Mouse (Mus musculus) lung, embryonic 15.5 days (tissue): ENCODE data around the gene Il12rb1. TPM values are rescaled to one million over a fixed set of nuclear protein-coding genes. Genes with fewer than 3 reads are reported as not detected.

Experiments used
- ATAC-seq: fragments of 200-750 bp; cut with Nextera tagmentation; 2 replicates; pipeline ENCODE4 v1.8.0; 2017; ENCODE audit warnings: moderate number of reproducible peaks, borderline replicate concordance; ENCODE audit not compliant: low FRiP score, low TSS enrichment; ENCODE audit errors: extremely low read depth
- H3K27ac ChIP-seq: fragments of 300-500 bp; sonication (generic); 2 replicates; pipeline ENCODE4 v1.5.1; 2015; ENCODE audit warnings: moderate library complexity, mild to moderate bottlenecking, inconsistent platforms
- H3K27me3 ChIP-seq: fragments of 300-500 bp; sonication (generic); 2 replicates; pipeline ENCODE4 v1.6.1; 2015; ENCODE audit warnings: inconsistent platforms
- H3K36me3 ChIP-seq: fragments of 300-500 bp; sonication (generic); 2 replicates; pipeline ENCODE4 v1.6.1; 2015; ENCODE audit warnings: inconsistent platforms
- H3K4me1 ChIP-seq: fragments of 300-500 bp; sonication (generic); 2 replicates; pipeline ENCODE4 v1.6.1; 2015; ENCODE audit warnings: inconsistent platforms
- H3K4me2 ChIP-seq: fragments of 300-500 bp; sonication (generic); 2 replicates; pipeline ENCODE4 v1.6.1; 2015; ENCODE audit warnings: inconsistent platforms, mild to moderate bottlenecking, moderate library complexity
- H3K4me3 ChIP-seq: fragments of 300-500 bp; sonication (generic); 2 replicates; pipeline ENCODE4 v1.5.1; 2015; ENCODE audit warnings: mild to moderate bottlenecking, inconsistent platforms
- H3K9ac ChIP-seq: fragments of 300-500 bp; sonication (generic); 2 replicates; pipeline ENCODE4 v1.6.1; 2015; ENCODE audit warnings: inconsistent platforms
- H3K9me3 ChIP-seq: fragments of 300-500 bp; sonication (generic); 2 replicates; pipeline ENCODE4 v1.6.1; 2016; ENCODE audit warnings: inconsistent platforms
- WGBS: fragments of 180-500 bp; shearing (Covaris S2); methylation state at CpG from one replicate; pipeline ENCODE4 v1.1.7; 2015; 5-methylcytosine and 5-hydroxymethylcytosine counted together
- polyA plus RNA-seq: library from polyadenylated mRNA; unstranded; fragments of >200 nt; fragmentation: Nextera tagmentation; extraction: Ambion mirVana; gene quantifications from 2 replicates; pipeline ENCODE4 v1.2.1, GENCODE M21; 2015

The Il12rb1 gene
- polyA plus RNA-seq, 1 experiment from 2014 or later: 0.27 TPM

DNA sequence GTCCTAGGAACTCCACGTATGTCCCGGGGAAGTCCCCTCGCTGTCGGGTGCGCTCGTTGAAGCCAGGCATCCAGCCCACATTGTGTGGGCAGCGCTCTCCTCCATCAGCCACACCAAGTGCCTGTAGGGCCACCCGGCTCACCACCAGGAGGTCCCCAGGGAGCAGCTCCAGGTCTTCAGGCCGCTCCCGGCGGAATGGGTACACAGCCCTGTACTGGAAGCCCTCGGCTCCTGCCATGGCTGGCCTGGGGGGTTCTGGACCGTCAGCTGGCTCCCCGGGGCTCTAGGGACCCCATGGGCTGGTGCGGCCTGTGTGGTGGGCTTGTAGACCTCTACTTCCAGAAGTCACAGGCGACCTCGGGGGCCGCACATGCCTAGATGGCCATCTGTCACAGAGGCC, 33.5 kb upstream of the Il12rb1 start:
- 92% methylated on average over 18 of the region's 18 CpGs for WGBS
- no peak overlapping the region for H3K4me3 ChIP-seq
- 0 out of 2 replicates have a peak overlapping the region, but pooled peaks have one; percentile 28 for H3K9ac ChIP-seq
- no peaks in the 10 kb centered on the region for H3K27me3 ChIP-seq
- peak overlapping the region; percentile 85; the same call in 1 of the 2 replicates for H3K4me2 ChIP-seq
- no peaks in the 10 kb centered on the region for H3K9me3 ChIP-seq
- H3K27ac ChIP-seq: peak overlapping the region; percentile 80
- no peak for ATAC-seq
- peaks cover 48% of the 10 kb centered on the region for H3K4me1 ChIP-seq
- peaks cover 40% of the 10 kb centered on the region for H3K36me3 ChIP-seq

DNA sequence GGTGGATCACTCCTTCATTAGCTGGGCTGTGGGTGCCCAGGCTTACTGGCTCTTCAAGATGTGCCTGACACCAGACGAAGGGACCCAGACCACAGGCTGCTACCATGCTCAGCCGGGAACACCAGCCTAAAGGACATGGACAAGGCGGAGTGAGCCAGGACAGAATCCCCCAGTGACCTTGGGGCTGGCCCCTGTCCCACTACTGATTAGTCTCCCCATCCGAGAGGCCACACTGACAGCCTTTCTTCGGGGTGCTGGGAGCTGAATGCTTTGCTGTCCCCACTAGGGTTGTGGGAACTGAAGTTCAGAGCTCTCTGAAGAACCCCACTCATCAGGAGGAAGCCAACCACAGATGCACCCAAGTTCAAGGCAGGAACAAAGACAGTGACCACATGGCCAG, 33.0 kb upstream of the Il12rb1 start:
- 87% methylated on average over 5 of the region's 5 CpGs for WGBS
- peak overlapping the region; percentile 84 for H3K4me3 ChIP-seq
- no peaks in the 10 kb centered on the region for H3K27me3 ChIP-seq
- no peak overlapping the region for H3K27ac ChIP-seq
- no peaks in the 10 kb centered on the region for H3K9me3 ChIP-seq
- H3K9ac ChIP-seq: peak overlapping the region; percentile 96
- H3K4me1 ChIP-seq: peaks cover 48% of the 10 kb centered on the region
- peaks cover 41% of the 10 kb centered on the region for H3K36me3 ChIP-seq
- peak overlapping the region; percentile 85 for H3K4me2 ChIP-seq
- no peak for ATAC-seq

DNA sequence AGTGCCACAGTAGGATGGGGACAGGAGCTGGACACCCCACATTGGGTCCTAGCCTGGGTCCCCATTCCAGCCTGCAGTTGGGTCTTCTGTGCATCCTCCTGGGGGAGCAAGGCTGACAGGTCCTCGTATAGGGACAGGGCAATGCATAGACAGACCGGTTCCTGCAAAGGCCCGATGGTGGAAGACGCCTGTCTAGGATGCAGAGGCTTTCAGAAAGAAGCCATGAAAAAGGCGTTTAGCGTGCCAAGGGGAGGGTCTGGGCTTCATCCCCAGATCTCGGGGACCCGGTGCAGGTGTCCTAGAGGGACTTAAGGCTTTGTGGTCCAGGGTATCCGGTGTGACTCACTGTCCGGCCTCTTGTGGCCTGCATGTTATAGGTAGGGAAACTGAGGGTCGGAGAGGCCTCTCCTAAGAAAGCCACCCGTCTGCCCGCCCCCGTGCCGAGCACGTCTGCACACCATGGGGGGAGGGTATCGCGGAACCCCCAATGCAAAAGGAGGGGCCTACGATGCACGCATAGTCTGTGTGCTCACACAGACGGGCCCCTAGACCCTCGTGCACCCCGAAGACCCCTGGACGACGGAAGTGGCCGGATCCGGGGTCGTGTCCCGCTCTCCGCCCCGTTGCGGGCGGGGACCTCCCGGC, 32.3 kb upstream of the Il12rb1 start:
- Histone ChIP-seq H3K4me1 (peaks cover 48% of the 10 kb centered on the region), H3K9me3 (no peaks in the 10 kb centered on the region), H3K36me3 (peaks cover 40% of the 10 kb centered on the region), H3K27ac (peak overlapping the region; percentile 99), H3K9ac (peak overlapping the region; percentile 96), H3K4me2 (peak overlapping the region; percentile 85), H3K27me3 (no peaks in the 10 kb centered on the region), H3K4me3 (peak overlapping the region; percentile 84)
- WGBS: 2% methylated on average over 34 of the region's 34 CpGs
- ATAC-seq: peak; percentile 5

DNA sequence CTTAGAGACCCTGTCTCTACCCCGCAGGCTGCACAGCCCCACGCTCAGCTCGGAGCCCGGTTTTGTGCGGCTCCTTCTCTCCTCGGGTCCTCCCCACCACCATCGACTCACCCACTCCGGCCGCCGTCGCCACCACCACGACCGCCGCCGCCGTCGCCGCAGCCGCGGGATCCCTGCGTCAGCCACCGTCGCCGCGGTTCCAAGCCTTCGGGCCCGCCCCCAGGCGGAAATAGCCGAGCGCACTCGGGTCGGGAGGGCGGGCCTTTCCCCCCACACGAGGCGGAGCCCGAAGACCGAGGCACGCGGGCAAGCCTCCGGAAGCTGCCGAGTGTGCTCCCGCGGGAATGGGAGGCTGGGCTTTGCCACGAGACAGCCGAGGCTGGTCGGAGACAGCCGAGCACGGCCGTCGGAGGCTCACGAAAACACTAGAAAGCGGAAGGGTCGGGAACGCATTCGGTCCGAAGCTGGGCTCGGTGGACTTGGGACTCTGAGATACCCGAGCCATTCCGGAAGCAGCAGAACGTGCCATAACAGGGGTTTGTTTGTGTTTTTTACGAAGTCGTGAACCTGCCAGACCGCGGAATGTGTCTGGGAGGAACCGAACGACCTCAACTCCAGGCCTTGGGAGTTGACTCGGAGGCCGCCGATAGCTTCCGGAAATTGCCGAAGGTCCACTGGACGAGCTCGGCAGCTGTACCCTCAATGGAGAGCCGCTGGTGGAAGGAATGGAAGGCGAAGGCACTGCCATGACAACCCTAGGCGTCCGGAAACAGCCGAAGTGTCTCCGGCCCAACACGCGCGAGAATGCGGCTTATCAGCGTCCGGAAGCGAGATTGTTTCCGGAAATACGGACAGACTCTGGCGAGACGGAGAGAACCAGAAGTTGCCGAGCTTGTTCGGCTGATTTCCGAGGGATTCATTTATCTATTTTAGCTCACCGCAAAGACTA, 31.5 kb upstream of the Il12rb1 start, which contains the start of gene Pik3r2:
Pik3r2 (minus strand) TSS at position 218 of the 949 bp plus-strand sequence.
- Histone ChIP-seq H3K27me3 (no peaks in the 10 kb centered on the region), H3K4me2 (peak within 1 kb of the TSS; percentile 85), H3K4me1 (peaks cover 48% of the 10 kb centered on the region), H3K9ac (peak within 1 kb of the TSS; percentile 96), H3K27ac (peak within 1 kb of the TSS; percentile 99), H3K4me3 (peak within 1 kb of the TSS; percentile 84), H3K36me3 (peaks cover 39% of the 10 kb centered on the region), H3K9me3 (no peaks in the 10 kb centered on the region)
- WGBS: under 1% methylated on average over 94 of the region's 94 CpGs
- ATAC-seq: peak; percentile 92

DNA sequence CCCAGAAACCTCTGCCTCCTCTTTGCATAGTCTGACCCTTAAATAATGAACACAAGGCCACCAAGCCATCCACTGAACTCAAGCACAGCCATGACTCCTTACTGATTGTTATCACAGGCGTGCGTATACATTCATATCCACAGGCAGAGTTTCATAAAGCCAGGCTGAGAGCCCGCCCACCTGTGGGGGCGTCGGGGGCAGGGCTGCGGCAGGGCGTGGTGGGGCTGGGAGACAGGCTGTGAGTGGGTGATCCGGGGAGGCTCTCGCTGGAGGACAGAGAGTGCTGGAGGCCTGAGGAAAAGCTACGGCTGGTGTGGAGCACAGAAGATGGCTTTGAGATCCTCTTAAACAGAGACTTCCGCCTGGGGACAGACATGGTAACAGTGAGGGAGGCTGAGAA, 28.2 kb upstream of the Il12rb1 start:
- Histone ChIP-seq H3K36me3 (peaks cover 54% of the 10 kb centered on the region), H3K9ac (no peak overlapping the region), H3K27ac (no peak overlapping the region), H3K27me3 (no peaks in the 10 kb centered on the region), H3K4me3 (no peak overlapping the region), H3K4me1 (peaks cover 21% of the 10 kb centered on the region), H3K4me2 (no peak overlapping the region), H3K9me3 (no peaks in the 10 kb centered on the region)
- no peak for ATAC-seq
- 69% methylated on average over 11 of the region's 11 CpGs for WGBS

DNA sequence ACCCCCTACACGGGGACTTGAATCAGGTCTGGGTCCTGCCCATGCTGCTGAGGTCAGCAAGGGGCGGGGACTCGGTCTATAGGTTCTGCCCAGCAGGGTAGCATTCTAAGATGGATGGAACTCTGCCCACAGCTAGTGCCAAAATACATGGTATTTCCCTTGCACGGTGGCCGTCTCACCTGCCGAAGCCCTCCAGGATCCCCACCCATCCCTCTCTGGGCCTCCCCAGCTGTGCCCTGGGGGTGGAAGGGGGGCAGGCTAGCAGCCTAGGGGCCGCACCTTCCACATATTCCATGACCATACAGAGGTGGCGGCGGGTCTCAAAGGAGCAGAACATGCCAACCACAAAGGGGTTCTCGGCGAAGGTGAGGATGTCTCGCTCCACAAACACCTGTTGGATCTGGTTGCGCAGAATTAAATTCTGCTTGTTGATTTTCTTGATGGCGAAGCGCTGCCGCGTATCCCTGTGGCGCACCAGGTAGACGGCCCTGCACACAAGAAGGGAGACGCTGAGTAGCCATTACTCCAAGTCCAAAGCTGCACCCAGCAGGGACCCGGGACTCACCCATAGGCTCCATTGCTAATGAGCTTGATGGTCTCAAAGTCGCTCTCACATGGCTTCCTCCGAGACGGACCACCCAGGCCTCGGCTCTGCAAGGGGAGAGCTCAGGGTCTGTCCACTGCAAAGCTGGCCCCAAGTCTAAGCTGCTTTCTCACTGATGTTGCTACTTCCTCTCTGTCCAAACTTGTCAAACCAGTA, 21.8 kb upstream of the Il12rb1 start:
- no peak overlapping the region for H3K27ac ChIP-seq
- H3K36me3 ChIP-seq: peaks cover 52% of the 10 kb centered on the region
- no peak overlapping the region for H3K4me3 ChIP-seq
- H3K9ac ChIP-seq: no peak overlapping the region
- ATAC-seq: no peak
- no peaks in the 10 kb centered on the region for H3K9me3 ChIP-seq
- 88% methylated on average over 25 of the region's 25 CpGs for WGBS
- H3K4me2 ChIP-seq: no peak overlapping the region
- no peaks in the 10 kb centered on the region for H3K27me3 ChIP-seq
- peaks cover 27% of the 10 kb centered on the region for H3K4me1 ChIP-seq

DNA sequence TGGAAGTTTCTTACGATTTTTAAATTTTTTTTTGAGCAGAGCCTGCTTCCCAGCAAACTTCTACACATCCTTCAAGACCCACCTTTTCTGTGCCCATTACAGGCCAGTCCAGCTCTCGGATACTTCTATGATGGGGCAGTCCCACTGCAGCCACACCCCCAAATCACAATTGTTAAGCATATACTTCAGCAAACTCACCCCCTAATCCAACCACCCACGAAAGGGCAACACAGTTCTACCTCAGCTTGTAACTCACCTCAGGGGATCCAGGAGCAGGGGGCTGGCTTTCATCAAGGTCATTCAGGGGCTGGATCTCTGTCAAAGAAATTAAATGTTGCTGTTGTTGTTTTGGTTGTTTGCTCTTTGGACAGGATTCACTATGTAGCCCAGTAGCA, 21.2 kb upstream of the Il12rb1 start:
- H3K4me2 ChIP-seq: no peak overlapping the region
- peaks cover 47% of the 10 kb centered on the region for H3K36me3 ChIP-seq
- no peaks in the 10 kb centered on the region for H3K9me3 ChIP-seq
- H3K4me3 ChIP-seq: no peak overlapping the region
- peaks cover 33% of the 10 kb centered on the region for H3K4me1 ChIP-seq
- H3K27ac ChIP-seq: no peak overlapping the region
- 75% methylated on average over 3 of the region's 3 CpGs for WGBS
- H3K27me3 ChIP-seq: no peaks in the 10 kb centered on the region
- no peak overlapping the region for H3K9ac ChIP-seq
- no peak for ATAC-seq

DNA sequence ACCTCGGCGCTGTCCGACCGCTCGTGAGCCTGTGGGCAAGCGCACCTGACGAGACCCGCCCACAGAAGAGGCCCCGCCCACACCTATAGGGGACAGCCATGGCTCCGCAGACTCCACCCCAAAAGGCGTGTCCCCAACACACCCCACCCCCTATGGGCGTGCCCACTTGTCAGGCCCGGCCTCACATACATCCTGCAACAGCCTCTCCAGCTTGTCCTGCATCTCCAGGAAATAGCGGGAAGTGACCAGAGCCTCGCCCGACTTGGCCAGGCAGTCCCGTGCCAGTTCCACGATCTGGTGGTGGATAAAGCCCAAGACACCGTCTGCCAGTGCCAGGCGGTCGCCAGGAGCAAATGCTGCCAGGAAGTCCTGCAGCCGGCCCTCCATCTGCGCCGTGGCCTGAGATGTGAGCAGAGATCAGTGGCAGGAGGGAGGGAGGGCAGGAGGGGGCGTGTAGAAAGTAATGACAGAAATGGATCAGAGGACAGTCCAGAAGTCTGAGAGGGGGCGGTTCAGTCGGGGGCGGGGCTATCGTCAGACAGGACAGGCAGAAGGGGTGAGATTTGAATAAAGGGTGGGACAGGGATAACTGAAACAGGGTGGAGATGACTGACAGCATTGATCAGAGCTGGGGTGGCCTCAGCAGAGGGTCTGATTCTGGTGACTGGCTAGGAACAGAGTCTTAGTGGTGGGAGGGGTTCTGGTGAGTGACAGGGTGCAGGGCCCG, 20.1 kb upstream of the Il12rb1 start:
- Histone ChIP-seq H3K4me2 (peak overlapping the region; percentile 40), H3K9ac (no peak overlapping the region), H3K36me3 (peaks cover 43% of the 10 kb centered on the region), H3K4me1 (peaks cover 40% of the 10 kb centered on the region), H3K4me3 (0 out of 2 replicates have a peak overlapping the region, but pooled peaks have one; percentile 17), H3K9me3 (no peaks in the 10 kb centered on the region), H3K27ac (no peak overlapping the region), H3K27me3 (no peaks in the 10 kb centered on the region; the same call in 1 of the 2 replicates)
- ATAC-seq: 0 out of 2 replicates have a peak, but pooled peaks have one; percentile 10
- WGBS: 28% methylated on average over 30 of the region's 30 CpGs

DNA sequence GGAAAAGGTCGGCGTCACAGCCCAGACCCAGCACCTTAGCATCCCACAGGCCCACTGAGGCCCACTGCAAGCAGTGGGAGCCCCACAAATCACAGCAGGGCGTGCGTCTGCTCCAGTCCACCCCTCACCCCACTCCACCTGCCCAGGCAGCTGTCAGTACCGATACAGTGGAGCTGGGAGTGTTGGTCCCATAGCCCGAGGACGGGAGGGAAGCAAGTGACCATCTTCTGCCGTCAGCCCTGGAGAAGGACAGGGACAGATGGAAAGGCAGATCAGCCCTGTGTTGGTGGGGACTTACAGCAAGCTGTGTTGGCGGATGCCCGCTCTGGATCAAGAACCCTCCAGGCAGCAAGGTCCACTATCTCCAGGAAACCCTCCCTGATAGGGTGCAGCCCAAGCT, 19.2 kb upstream of the Il12rb1 start:
- ATAC-seq: no peak
- Histone ChIP-seq H3K4me1 (peaks cover 48% of the 10 kb centered on the region), H3K9me3 (no peaks in the 10 kb centered on the region), H3K4me2 (no peak overlapping the region), H3K36me3 (peaks cover 35% of the 10 kb centered on the region), H3K4me3 (no peak overlapping the region), H3K27me3 (peaks cover 6% of the 10 kb centered on the region; the same call in 1 of the 2 replicates), H3K9ac (no peak overlapping the region), H3K27ac (no peak overlapping the region)
- 80% methylated on average over 10 of the region's 10 CpGs for WGBS

DNA sequence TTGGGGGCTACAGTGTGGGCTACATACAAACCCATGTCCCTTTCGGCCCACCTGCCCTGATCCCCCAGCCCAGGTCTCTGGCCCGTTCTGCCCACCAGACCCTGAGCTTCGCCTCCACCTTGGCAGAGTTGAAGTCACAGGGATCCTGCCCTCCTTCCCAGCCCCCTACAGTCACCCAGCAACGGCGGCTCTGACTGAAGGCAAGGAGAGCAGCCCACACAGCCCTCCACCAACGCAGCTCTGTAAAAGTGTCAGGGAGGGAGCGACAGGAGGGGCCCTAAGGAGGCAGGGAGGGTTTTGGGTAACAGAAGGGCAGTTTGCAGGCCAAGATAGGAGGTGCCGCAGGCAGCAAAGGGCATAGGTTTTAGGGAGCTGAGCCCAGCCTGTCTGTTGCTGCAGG, 17.4 kb upstream of the Il12rb1 start:
- Histone ChIP-seq H3K4me3 (peak overlapping the region; percentile 86), H3K9ac (peak overlapping the region; percentile 25; the same call in 1 of the 2 replicates), H3K4me2 (peak overlapping the region; percentile 93), H3K36me3 (peaks cover 22% of the 10 kb centered on the region), H3K27me3 (peaks cover 18% of the 10 kb centered on the region; the same call in 1 of the 2 replicates), H3K4me1 (peaks cover 48% of the 10 kb centered on the region), H3K9me3 (no peaks in the 10 kb centered on the region), H3K27ac (no peak overlapping the region)
- 47% methylated on average over 8 of the region's 8 CpGs for WGBS
- ATAC-seq: no peak

DNA sequence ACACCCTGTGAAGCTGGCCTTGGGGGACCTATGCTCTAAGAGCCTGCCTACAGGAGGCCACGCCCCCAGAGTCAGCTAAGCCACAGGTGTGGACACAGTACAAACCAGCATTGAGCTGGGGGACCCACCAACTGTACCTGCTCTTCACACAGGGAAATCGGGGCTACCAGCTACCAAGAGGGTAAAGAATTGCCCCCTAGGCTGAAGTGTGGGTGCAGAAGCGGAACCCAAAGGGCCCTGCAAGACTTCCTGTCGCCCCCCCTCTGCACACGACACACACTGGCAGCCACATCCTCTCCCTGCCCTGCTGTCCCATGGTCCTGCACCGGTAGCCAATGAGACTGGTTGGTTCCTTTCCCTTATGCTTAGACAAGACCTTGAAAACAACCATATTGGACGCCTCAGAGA, 17.0 kb upstream of the Il12rb1 start:
- ATAC-seq: no peak
- H3K27ac ChIP-seq: 0 out of 2 replicates have a peak overlapping the region, but pooled peaks have one; percentile 90

More for the DNA sequence above, 17.0 kb upstream of the Il12rb1 start:
- Histone ChIP-seq H3K4me3 (peak overlapping the region; percentile 86), H3K27me3 (peaks cover 18% of the 10 kb centered on the region; the same call in 1 of the 2 replicates), H3K4me1 (peaks cover 51% of the 10 kb centered on the region), H3K9ac (peak overlapping the region; percentile 98), H3K36me3 (peaks cover 19% of the 10 kb centered on the region), H3K4me2 (peak overlapping the region; percentile 93), H3K9me3 (no peaks in the 10 kb centered on the region)
- 45% methylated on average over 7 of the region's 7 CpGs for WGBS
